Mouse (Mus musculus): ENCODE data around the gene Metap1d. TPM values are rescaled to one million over a fixed set of nuclear protein-coding genes. Genes with fewer than 3 reads are reported as not detected.

The Metap1d gene
- total and polyA plus RNA-seq, 3 experiments, result 19.5 to 28.5 TPM; not detected in 1

DNA sequence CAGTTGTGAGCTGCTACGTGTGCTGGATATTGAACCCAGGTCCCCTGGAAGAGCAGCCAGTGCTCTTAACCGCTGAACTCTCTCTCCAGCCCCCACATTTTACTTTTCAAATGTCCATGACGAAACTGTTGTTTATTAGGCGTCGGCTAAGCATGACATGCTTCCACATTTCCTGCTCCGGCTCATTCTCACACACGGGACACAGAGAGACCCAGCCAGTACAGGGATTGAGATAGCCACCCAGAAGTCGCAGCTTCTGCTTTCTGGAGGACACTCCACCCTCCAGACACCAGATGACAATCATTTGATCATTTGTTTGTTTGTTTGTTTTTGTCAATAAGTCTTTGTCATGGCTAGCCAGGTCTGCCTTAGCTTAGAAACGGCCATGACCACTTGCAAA, 51.8 kb downstream of the Metap1d start:
- no peak for TF ChIP-seq TCF12 (IDR thresholded peaks at IDR 0.05; ENCODE audit: low read depth, low read length)
- TF ChIP-seq ELF1 (IDR thresholded peaks at IDR 0.05; ENCODE audit: low read depth, low read length), result no peak
- TF ChIP-seq EP300 (IDR thresholded peaks at IDR 0.05; ENCODE audit: low read depth in 1 of 2, low read length in 2 of 2), result no peak
- no peak for TF ChIP-seq UBTF (IDR thresholded peaks at IDR 0.05; ENCODE audit: borderline replicate concordance, insufficient read depth, low read depth, low read length)
- no peak for TF ChIP-seq TBP (IDR thresholded peaks at IDR 0.05; ENCODE audit: low read depth, low read length)
- no peak for TF ChIP-seq CHD1 (IDR thresholded peaks at IDR 0.05; ENCODE audit: low read depth, low read length)
- no peak for TF ChIP-seq JUND (IDR thresholded peaks at IDR 0.05; ENCODE audit: low read depth, low read length)
- no peak overlapping the region for H3K27ac ChIP-seq (ENCODE audit: control insufficient read depth, low read depth, low read length)
- no peaks in the 10 kb centered on the region for H3K79me2 ChIP-seq (ENCODE audit: control insufficient read depth, insufficient read depth, low read length, poor library complexity)
- H3K4me3 ChIP-seq (ENCODE audit: control insufficient read depth in 1 of 2, insufficient read depth in 1 of 2, low read depth in 2 of 2, low read length in 2 of 2), result no peak overlapping the region
- no peaks in the 10 kb centered on the region for H3K27me3 ChIP-seq (ENCODE audit: control insufficient read depth in 1 of 2, insufficient read depth in 2 of 2, low read length in 2 of 2)
- H3K9me3 ChIP-seq (replicated peaks; ENCODE audit: insufficient read depth, low read length), result no peaks in the 10 kb centered on the region
- H3K4me1 ChIP-seq (ENCODE audit: control insufficient read depth in 1 of 2, insufficient read depth in 2 of 2, low read length in 2 of 2), result no peaks in the 10 kb centered on the region
- H3K36me3 ChIP-seq (ENCODE audit: control insufficient read depth in 1 of 2, insufficient read depth in 2 of 2, low read length in 2 of 2), result no peaks in the 10 kb centered on the region
- no peak for DNase-seq (ENCODE audit: low read depth, low spot score)
- no peak overlapping the region for H3K9ac ChIP-seq (ENCODE audit: control insufficient read depth, low read depth, low read length, poor library complexity, severe bottlenecking)

- H3K4me3 ChIP-seq (ENCODE audit: control insufficient read depth in 1 of 2, insufficient read depth in 1 of 2, low read depth in 2 of 2, low read length in 2 of 2), result no peak overlapping the region
- TF ChIP-seq CTCF (IDR thresholded peaks at IDR 0.05 in 2 of 3, conservative IDR thresholded peaks at IDR 0.05 in 1 of 3; ENCODE audit: control insufficient read depth in 1 of 3, insufficient read depth in 1 of 3, low read depth in 2 of 3, low read length in 3 of 3, poor library complexity in 1 of 3, severe bottlenecking in 1 of 3) (no peak), MYC (IDR thresholded peaks at IDR 0.05; ENCODE audit: low read depth, low read length) (no peak), ZC3H11A (IDR thresholded peaks at IDR 0.05; ENCODE audit: low read depth, low read length) (no peak), JUND (IDR thresholded peaks at IDR 0.05; ENCODE audit: low read depth, low read length) (no peak), UBTF (IDR thresholded peaks at IDR 0.05; ENCODE audit: borderline replicate concordance, insufficient read depth, low read depth, low read length) (no peak), NELFE (IDR thresholded peaks at IDR 0.05; ENCODE audit: low read depth, low read length) (no peak), GABPA (IDR thresholded peaks at IDR 0.05; ENCODE audit: low read depth, low read length) (no peak), GATA1 (IDR thresholded peaks at IDR 0.05; ENCODE audit: low read depth, low read length) (no peak), NRF1 (IDR thresholded peaks at IDR 0.05; ENCODE audit: insufficient read depth, low read depth, low read length, poor library complexity, severe bottlenecking) (no peak), CHD1 (IDR thresholded peaks at IDR 0.05; ENCODE audit: low read depth, low read length) (no peak)
- DNase-seq (ENCODE audit: low read depth, low spot score), result no peak
- no peaks in the 10 kb centered on the region for H3K79me2 ChIP-seq (ENCODE audit: control insufficient read depth, insufficient read depth, low read length, poor library complexity)
- H3K27ac ChIP-seq (ENCODE audit: control insufficient read depth, low read depth, low read length), result no peak overlapping the region
- no peak overlapping the region for H3K9ac ChIP-seq (ENCODE audit: control insufficient read depth, low read depth, low read length, poor library complexity, severe bottlenecking)
- H3K36me3 ChIP-seq (ENCODE audit: control insufficient read depth in 1 of 2, insufficient read depth in 2 of 2, low read length in 2 of 2), result 0 out of 4 replicates have a peak, but pooled peaks cover 0 to 3% of the 10 kb centered on the region in 2 experiments
- H3K9me3 ChIP-seq (replicated peaks; ENCODE audit: insufficient read depth, low read length), result no peaks in the 10 kb centered on the region
- H3K4me1 ChIP-seq (ENCODE audit: control insufficient read depth in 1 of 2, insufficient read depth in 2 of 2, low read length in 2 of 2), result no peaks in the 10 kb centered on the region
- H3K27me3 ChIP-seq (ENCODE audit: control insufficient read depth in 1 of 2, insufficient read depth in 2 of 2, low read length in 2 of 2), result no peaks in the 10 kb centered on the region
These were observed 58.1 kb downstream of the Metap1d start for GRCm38 (mm10) chr2:71511209-71511608.

- no peak for DNase-seq (ENCODE audit: low read depth, low spot score)
- Histone ChIP-seq H3K36me3 (ENCODE audit: control insufficient read depth in 1 of 2, insufficient read depth in 2 of 2, low read length in 2 of 2) (peaks cover 0 to 3% of the 10 kb centered on the region in 2 experiments; a peak in 1 of 4 replicates), H3K27me3 (ENCODE audit: control insufficient read depth in 1 of 2, insufficient read depth in 2 of 2, low read length in 2 of 2) (no peaks in the 10 kb centered on the region), H3K4me1 (ENCODE audit: control insufficient read depth in 1 of 2, insufficient read depth in 2 of 2, low read length in 2 of 2) (no peaks in the 10 kb centered on the region), H3K79me2 (ENCODE audit: control insufficient read depth, insufficient read depth, low read length, poor library complexity) (no peaks in the 10 kb centered on the region), H3K9ac (ENCODE audit: control insufficient read depth, low read depth, low read length, poor library complexity, severe bottlenecking) (no peak overlapping the region), H3K27ac (ENCODE audit: control insufficient read depth, low read depth, low read length) (no peak overlapping the region), H3K4me3 (ENCODE audit: control insufficient read depth in 1 of 2, insufficient read depth in 1 of 2, low read depth in 2 of 2, low read length in 2 of 2) (no peak overlapping the region), H3K9me3 (replicated peaks; ENCODE audit: insufficient read depth, low read length) (no peaks in the 10 kb centered on the region)
- TF ChIP-seq ZKSCAN1 (IDR thresholded peaks at IDR 0.05; ENCODE audit: low read depth, low read length), result no peak
- no peak for TF ChIP-seq GABPA (IDR thresholded peaks at IDR 0.05; ENCODE audit: low read depth, low read length)
- TF ChIP-seq KAT2A (conservative IDR thresholded peaks at IDR 0.05; ENCODE audit: low read depth, low read length), result no peak
- TF ChIP-seq TAL1 (IDR thresholded peaks at IDR 0.05; ENCODE audit: low read length), result no peak
- no peak for TF ChIP-seq MAZ (IDR thresholded peaks at IDR 0.05; ENCODE audit: low read depth, low read length)
- no peak for TF ChIP-seq MXI1 (IDR thresholded peaks at IDR 0.05; ENCODE audit: low read depth, low read length)
- TF ChIP-seq UBTF (IDR thresholded peaks at IDR 0.05; ENCODE audit: borderline replicate concordance, insufficient read depth, low read depth, low read length), result no peak
- TF ChIP-seq ZNF384 (IDR thresholded peaks at IDR 0.05; ENCODE audit: low read depth, low read length), result no peak
- no peak for TF ChIP-seq GATA1 (IDR thresholded peaks at IDR 0.05; ENCODE audit: low read depth, low read length)
- no peak for TF ChIP-seq ZC3H11A (IDR thresholded peaks at IDR 0.05; ENCODE audit: low read depth, low read length)
- TF ChIP-seq MEF2A (IDR thresholded peaks at IDR 0.05; ENCODE audit: extremely low read depth, insufficient replicate concordance, low read depth, low read length, poor library complexity, severe bottlenecking), result no peak
- no peak for TF ChIP-seq ELF1 (IDR thresholded peaks at IDR 0.05; ENCODE audit: low read depth, low read length)
- no peak for TF ChIP-seq USF1 (IDR thresholded peaks at IDR 0.05; ENCODE audit: low read depth, low read length)
- no peak for TF ChIP-seq NRF1 (IDR thresholded peaks at IDR 0.05; ENCODE audit: insufficient read depth, low read depth, low read length, poor library complexity, severe bottlenecking)
- TF ChIP-seq CHD2 (IDR thresholded peaks at IDR 0.05; ENCODE audit: low read length), result no peak
- TF ChIP-seq JUND (IDR thresholded peaks at IDR 0.05; ENCODE audit: low read depth, low read length), result no peak
- TF ChIP-seq SMC3 (IDR thresholded peaks at IDR 0.05; ENCODE audit: low read depth, low read length), result no peak
These were observed 59.2 kb downstream of the Metap1d start for GRCm38 (mm10) chr2:71512326-71512725.

Data from MEL (cell line).